Mouse (Mus musculus) mouse embryonic stem cell (cell line): ENCODE results near the gene Lim2.
"Not testable (repeated sequence)": the region's sequence is repeated elsewhere in the genome, so short reads cannot be mapped to it uniquely, and the experiment has no call there.

ENCODE experiments used
- in situ Hi-C, 2 experiments: fragments of 300-500 bp; cut with MboI; formaldehyde crosslinking; loops; 1 replicate in 1 of 2; 3 replicates in 1 of 2; pipeline ENCODE4 v1.14.3; 2019 to 2020; ENCODE audit warnings: low sequenced_read_pairs in 2 of 2, low pct_unique_long_range_greater_than_20kb in 1 of 2, mixed read lengths in 1 of 2; ENCODE audit not compliant: unreplicated experiment in 1 of 2

Gene Lim2

GRCm38 (mm10) chr7:43427406-43427805 is at the start of gene Lim2:
TSS of gene Lim2 (plus strand) at chr7:43427670.
- in situ Hi-C loops, result no loop called here

GRCm38 (mm10) chr7:43378226-43378625 is 49.2 kb upstream of the Lim2 start:
- in situ Hi-C loops, result no loop called here

GRCm38 (mm10) chr7:43392349-43393121 is 34.9 kb upstream of the Lim2 start:
- in situ Hi-C loops, result no loop called here

- in situ Hi-C loops, result loop anchor here in 1 of 2 experiments (5.0 kb wide), 1 partner anchor 52 kb away; no protein-coding TSS in a partner anchor
Measured at GRCm38 (mm10) chr7:43399501-43399900, 28.0 kb upstream of the Lim2 start.

GRCm38 (mm10) chr7:43402718-43403117 is 24.8 kb upstream of the Lim2 start:
- in situ Hi-C loops, result no loop called here

- in situ Hi-C loops, result no loop called here
Measured at GRCm38 (mm10) chr7:43407573-43407972, 19.9 kb upstream of the Lim2 start.

- in situ Hi-C loops, result no loop called here
Measured at GRCm38 (mm10) chr7:43408131-43408553, 19.3 kb upstream of the Lim2 start, which contains the start of gene Siglecg. TSS of gene Siglecg (plus strand) at chr7:43408204.

- in situ Hi-C loops, result no loop called here
Measured at GRCm38 (mm10) chr7:43409084-43409483, 18.4 kb upstream of the Lim2 start.

- in situ Hi-C loops, result not testable (repeated sequence)
Measured at GRCm38 (mm10) chr7:43411724-43412123, 15.7 kb upstream of the Lim2 start.

GRCm38 (mm10) chr7:43417298-43417697 is 10.2 kb upstream of the Lim2 start:
- in situ Hi-C loops, result no loop called here

GRCm38 (mm10) chr7:43422995-43423617 is 4.4 kb upstream of the Lim2 start:
- in situ Hi-C loops, result no loop called here

GRCm38 (mm10) chr7:43423991-43424625 is 3.4 kb upstream of the Lim2 start:
- in situ Hi-C loops, result no loop called here

- in situ Hi-C loops, result no loop called here
Measured at GRCm38 (mm10) chr7:43429500-43429899, 2.0 kb downstream of the Lim2 start.

GRCm38 (mm10) chr7:43432891-43433290 is 5.4 kb downstream of the Lim2 start:
- in situ Hi-C loops, result no loop called here

GRCm38 (mm10) chr7:43434676-43435075 is 7.2 kb downstream of the Lim2 start:
- in situ Hi-C loops, result no loop called here

GRCm38 (mm10) chr7:43436341-43437255 is 9.1 kb downstream of the Lim2 start, which contains the start of gene Nkg7:
TSS of gene Nkg7 (plus strand) at chr7:43437073.
- in situ Hi-C loops, result no loop called here

GRCm38 (mm10) chr7:43438611-43439010 is 11.1 kb downstream of the Lim2 start:
- in situ Hi-C loops, result no loop called here

- in situ Hi-C loops, result no loop called here
Measured at GRCm38 (mm10) chr7:43440482-43440881, 13.0 kb downstream of the Lim2 start, which contains the start of gene Cldnd2. TSS of gene Cldnd2 (plus strand) at chr7:43440782.
